Mouse (Mus musculus) hindbrain, embryonic 10.5 days (tissue): ENCODE measurements around the gene Nppa. TPM values are rescaled to one million over a fixed set of nuclear protein-coding genes. Genes with fewer than 3 reads are reported as not detected.

Experiments
- DNase-seq: peaks from one replicate; pipeline ENCODE4 v3.0.0-alpha.2; 2017; ENCODE audit warnings: low spot score
- H3K27ac ChIP-seq: fragments of 300-500 bp; sonication (generic); 2 replicates; pipeline ENCODE4 v1.5.1; 2016; ENCODE audit warnings: mild to moderate bottlenecking, moderate library complexity
- H3K27me3 ChIP-seq: fragments of 300-500 bp; sonication (generic); 2 replicates; pipeline ENCODE4 v1.6.1; 2016; ENCODE audit warnings: mild to moderate bottlenecking; ENCODE audit not compliant: poor library complexity, insufficient read depth, severe bottlenecking
- H3K36me3 ChIP-seq: fragments of 300-500 bp; sonication (generic); 2 replicates; pipeline ENCODE4 v1.6.1; 2016; ENCODE audit warnings: mild to moderate bottlenecking, moderate library complexity
- H3K4me1 ChIP-seq: fragments of 300-500 bp; sonication (generic); replicated peaks from 2 replicates; pipeline ENCODE4 v1.6.1; 2016; ENCODE audit warnings: mild to moderate bottlenecking
- H3K4me3 ChIP-seq: fragments of 300-500 bp; sonication (generic); 2 replicates; pipeline ENCODE4 v1.5.1; 2016; ENCODE audit warnings: mild to moderate bottlenecking, moderate library complexity
- H3K9me3 ChIP-seq: fragments of 300-500 bp; sonication (generic); 2 replicates; pipeline ENCODE4 v1.6.1; 2016; ENCODE audit warnings: mild to moderate bottlenecking, moderate library complexity
- WGBS: fragments of 180-500 bp; shearing (Covaris S2); methylation state at CpG from one replicate; pipeline ENCODE4 v1.1.7; 2016; 5-methylcytosine and 5-hydroxymethylcytosine counted together
- polyA plus RNA-seq: library from polyadenylated mRNA; unstranded; fragments of >200 nt; fragmentation: Nextera tagmentation; extraction: Ambion mirVana; gene quantifications from 2 replicates; pipeline ENCODE4 v1.2.1, GENCODE M21; 2016

Gene Nppa
- polyA plus RNA-seq, 1 experiment from 2014 or later: 0.21 TPM

DNA sequence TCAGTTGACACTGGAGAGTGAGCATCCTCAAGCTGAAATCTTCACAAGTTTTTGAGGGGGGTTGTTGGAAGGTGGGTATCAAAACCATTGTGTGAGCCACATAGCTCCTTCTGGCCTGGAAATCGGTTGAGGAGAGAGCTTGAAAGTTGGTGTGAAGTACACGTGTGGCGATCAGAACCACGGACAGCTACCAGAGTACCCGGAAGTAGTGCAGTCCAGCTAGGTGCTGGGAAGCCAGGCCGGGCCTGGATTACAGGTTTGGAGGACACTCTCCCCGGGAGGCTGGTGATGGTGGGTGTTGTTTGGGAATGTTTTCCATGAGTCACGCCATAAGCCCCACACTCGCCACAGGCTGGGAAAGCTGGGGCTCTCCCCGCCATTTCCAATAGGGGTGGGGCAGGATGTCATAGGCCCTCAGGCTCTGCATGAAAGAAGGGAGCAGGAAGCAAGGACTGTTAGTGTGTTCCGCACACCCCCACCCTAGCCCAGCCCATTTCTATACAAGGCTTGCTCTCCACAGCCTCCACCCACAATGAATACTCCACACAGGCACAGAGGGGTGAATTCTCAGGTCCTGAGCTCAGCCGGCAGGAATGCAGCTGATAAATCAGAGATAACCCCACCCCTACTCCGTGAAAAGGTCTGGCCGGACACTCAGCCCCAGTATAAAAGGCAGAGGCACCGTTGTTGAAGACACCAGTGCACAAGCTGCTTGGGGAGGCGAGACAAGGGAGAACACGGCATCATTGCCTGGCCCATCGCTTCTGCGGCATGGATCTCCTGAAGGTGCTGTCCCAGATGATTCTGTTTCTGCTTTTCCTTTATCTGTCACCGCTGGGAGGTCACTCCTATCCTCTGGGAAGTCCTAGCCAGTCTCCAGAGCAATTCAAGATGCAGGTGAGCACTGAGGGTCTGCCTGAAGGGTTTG is 15.1 kb upstream of the Nppa start, which contains the start of gene Nppb:
Gene Nppb (plus strand): TSS at position 584 of the 928 bp plus-strand sequence.
- Histone ChIP-seq H3K27me3 (no peaks in the 10 kb centered on the region), H3K4me1 (peaks cover 6% of the 10 kb centered on the region), H3K4me3 (no peak within 1 kb of the TSS), H3K36me3 (no peaks in the 10 kb centered on the region), H3K27ac (no peak within 1 kb of the TSS; the same call in 1 of the 2 replicates), H3K9me3 (no peaks in the 10 kb centered on the region)
- 39% methylated on average over 20 of the region's 20 CpGs for WGBS
- DNase-seq: peak; percentile 46

DNA sequence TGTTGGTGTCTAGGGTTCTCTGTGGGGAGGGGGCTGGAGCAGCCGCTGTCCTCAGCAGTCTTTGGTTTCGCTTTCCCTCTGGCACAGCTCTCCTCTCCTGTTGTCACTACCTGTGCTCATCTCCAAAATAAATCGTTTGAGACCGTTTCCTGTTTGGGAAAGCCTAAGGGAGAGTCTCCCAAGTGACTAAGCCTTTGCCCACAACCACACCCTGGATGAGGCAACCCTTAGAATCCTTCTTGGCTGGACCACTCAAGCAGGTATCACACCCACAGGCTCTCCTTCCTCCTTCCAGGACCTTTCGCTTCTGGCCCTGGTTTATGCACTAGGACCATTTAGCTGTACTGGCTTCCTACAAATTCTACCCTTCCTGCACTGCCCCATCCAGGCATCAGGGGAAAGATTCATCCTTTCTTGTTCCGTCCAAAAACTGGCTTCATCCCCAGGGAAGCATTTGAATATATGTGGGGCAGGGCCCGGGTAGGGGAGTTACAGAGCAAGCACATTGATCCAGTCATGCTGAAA is 6.9 kb upstream of the Nppa start:
- Histone ChIP-seq H3K27me3 (no peaks in the 10 kb centered on the region), H3K27ac (no peak overlapping the region), H3K4me3 (no peak overlapping the region), H3K9me3 (no peaks in the 10 kb centered on the region), H3K4me1 (no peaks in the 10 kb centered on the region), H3K36me3 (no peaks in the 10 kb centered on the region)
- no peak for DNase-seq
- WGBS: 70% methylated on average over 7 of the region's 7 CpGs

DNA sequence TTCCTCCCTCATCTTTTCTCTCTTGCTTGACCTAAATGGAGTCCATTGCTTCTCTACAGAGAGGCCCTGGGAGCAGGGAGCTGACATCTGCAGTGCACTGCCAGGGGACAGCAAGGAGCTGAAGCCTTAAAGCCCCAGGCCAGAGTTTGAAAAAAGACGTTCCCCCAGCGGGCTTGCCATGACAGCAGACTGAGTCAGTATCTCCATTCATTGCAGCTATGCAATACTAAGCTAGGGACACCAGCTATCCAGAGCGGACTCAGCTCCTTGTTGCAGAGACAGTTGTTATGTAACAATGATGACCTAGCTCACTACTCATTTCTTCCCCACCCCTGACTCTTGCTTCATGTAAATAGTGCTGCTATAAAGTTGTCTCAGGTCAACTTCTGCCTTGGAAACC is 5.2 kb upstream of the Nppa start:
- no peaks in the 10 kb centered on the region for H3K27me3 ChIP-seq
- WGBS: 87% methylated on average over 3 of the region's 3 CpGs
- H3K36me3 ChIP-seq: no peaks in the 10 kb centered on the region
- H3K27ac ChIP-seq: no peak overlapping the region
- H3K4me3 ChIP-seq: no peak overlapping the region
- H3K9me3 ChIP-seq: no peaks in the 10 kb centered on the region
- peaks cover 3% of the 10 kb centered on the region for H3K4me1 ChIP-seq
- no peak for DNase-seq

DNA sequence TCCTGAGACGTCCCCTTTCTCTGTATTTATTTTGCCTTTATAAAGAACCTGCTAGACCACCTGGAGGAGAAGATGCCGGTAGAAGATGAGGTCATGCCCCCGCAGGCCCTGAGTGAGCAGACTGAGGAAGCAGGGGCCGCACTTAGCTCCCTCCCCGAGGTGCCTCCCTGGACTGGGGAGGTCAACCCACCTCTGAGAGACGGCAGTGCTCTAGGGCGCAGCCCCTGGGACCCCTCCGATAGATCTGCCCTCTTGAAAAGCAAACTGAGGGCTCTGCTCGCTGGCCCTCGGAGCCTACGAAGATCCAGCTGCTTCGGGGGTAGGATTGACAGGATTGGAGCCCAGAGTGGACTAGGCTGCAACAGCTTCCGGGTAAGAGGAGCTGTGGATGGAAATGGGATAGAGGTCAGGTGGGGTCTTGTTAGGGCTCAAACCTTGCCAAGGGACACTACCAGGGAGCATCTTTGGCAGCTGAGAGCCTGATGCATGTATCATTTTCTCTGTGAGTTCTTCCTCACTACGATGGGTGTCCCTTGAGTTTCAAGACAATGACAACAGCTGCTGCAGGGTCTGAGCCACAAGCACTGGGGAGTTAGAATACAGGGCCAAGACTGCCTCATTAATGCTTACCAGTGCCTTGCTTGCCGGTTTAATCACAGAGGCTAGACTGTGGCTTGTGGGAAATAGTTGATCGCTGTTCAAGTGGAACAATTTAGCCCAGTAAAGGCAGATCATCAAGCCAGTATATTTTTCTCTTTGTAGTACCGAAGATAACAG is 679 bp downstream of the Nppa start:
- WGBS: 81% methylated on average over 17 of the region's 17 CpGs
- H3K27ac ChIP-seq: peak overlapping the region; percentile 54; the same call in 1 of the 2 replicates
- DNase-seq: no peak
- no peaks in the 10 kb centered on the region for H3K9me3 ChIP-seq
- no peak overlapping the region for H3K4me3 ChIP-seq
- H3K27me3 ChIP-seq: no peaks in the 10 kb centered on the region
- peaks cover 30% of the 10 kb centered on the region for H3K36me3 ChIP-seq
- H3K4me1 ChIP-seq: peaks cover 13% of the 10 kb centered on the region

DNA sequence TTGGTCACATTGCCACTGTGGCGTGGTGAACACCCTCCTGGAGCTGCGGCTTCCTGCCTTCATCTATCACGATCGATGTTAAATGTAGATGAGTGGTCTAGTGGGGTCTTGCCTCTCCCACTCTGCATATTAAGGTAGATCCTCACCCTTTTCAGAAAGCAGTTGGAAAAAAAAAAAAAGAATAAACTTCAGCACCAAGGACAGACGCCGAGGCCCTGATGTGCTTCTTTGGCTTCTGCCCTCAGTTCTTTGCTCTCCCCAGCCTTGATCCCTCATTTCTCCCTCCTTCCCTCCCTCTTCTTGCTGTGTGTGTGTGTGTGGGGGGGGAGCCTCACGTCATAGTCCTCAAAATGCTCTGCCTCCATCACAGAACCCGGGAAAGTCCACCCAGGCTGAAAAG is 1.3 kb downstream of the Nppa start:
- Histone ChIP-seq H3K9me3 (no peaks in the 10 kb centered on the region), H3K27ac (no peak overlapping the region), H3K27me3 (no peaks in the 10 kb centered on the region), H3K4me3 (no peak overlapping the region), H3K4me1 (peaks cover 13% of the 10 kb centered on the region), H3K36me3 (peaks cover 37% of the 10 kb centered on the region)
- 49% methylated on average over 8 of the region's 8 CpGs for WGBS
- DNase-seq: no peak

DNA sequence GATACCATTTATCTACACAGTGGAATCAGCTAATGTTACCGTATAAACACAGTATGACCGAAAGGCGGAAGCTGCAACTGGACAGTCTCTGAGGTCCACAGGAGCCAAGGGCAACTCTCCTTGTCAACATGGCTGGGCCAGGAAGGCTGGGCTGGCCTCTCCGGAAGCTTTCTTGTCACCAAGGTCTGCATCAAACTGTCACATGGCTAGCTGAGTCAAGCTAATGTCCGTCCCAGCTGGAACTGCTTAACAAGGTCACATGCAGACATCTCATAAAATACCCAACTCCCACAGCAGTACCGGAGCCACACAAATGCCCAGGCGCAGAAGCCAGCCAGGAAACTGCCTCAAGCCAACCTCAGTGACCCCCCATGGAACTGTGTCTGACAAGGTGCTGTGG is 3.8 kb downstream of the Nppa start:
- Histone ChIP-seq H3K9me3 (no peaks in the 10 kb centered on the region), H3K4me3 (no peak overlapping the region), H3K4me1 (peaks cover 13% of the 10 kb centered on the region), H3K27ac (no peak overlapping the region), H3K27me3 (no peaks in the 10 kb centered on the region), H3K36me3 (peaks cover 62% of the 10 kb centered on the region)
- DNase-seq: no peak
- 88% methylated on average over 7 of the region's 7 CpGs for WGBS

DNA sequence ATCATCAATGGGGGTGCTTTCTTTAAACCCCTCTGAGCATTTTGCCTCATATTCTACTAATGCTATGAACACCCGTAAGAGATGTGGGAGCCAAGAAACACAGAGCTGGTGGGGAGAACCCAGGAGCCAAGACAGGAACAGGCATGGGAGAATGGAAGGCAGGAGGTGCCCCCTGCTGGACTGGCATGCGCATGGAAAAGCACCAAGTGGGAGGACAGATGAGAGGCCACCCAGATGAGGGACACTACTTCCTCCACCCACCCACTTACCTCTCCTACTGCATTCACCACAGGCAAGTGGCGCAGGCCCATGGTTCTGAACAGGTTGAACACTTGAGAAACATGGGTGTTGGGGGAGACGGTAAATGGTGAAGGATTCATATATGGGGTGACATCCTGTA is 7.9 kb downstream of the Nppa start:
- 0 out of 2 replicates have a peak, but pooled peaks cover 3% of the 10 kb centered on the region for H3K4me1 ChIP-seq
- 79% methylated on average over 4 of the region's 4 CpGs for WGBS

DNA sequence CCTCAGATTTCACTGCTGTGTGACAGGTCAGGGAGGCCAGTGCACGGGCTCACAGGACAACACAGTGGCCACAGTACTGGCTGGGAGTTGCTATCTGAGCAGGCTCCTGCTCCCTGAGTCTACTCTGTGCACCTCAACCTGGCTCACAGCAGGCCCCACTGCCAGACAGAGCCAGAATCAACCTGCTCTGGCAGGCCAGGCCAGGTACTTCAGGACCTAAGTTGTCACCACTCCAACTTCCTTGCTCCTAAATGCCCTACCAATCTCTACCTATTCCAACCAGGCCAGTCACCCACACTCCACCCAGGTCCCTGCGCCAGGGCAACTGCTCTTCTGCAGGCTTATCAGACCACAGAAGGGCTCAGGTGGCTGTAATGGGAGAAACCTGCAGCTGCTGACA is 9.1 kb downstream of the Nppa start:
- Histone ChIP-seq H3K4me3 (no peak overlapping the region), H3K27ac (no peak overlapping the region), H3K9me3 (no peaks in the 10 kb centered on the region), H3K27me3 (no peaks in the 10 kb centered on the region), H3K4me1 (0 out of 2 replicates have a peak, but pooled peaks cover 3% of the 10 kb centered on the region), H3K36me3 (peaks cover 100% of the 10 kb centered on the region)
- DNase-seq: no peak
- WGBS: 88% methylated on average over 2 of the region's 2 CpGs

More for the DNA sequence above, 7.9 kb downstream of the Nppa start:
- Histone ChIP-seq H3K36me3 (peaks cover 99% of the 10 kb centered on the region), H3K27me3 (no peaks in the 10 kb centered on the region), H3K9me3 (no peaks in the 10 kb centered on the region), H3K4me3 (no peak overlapping the region), H3K27ac (no peak overlapping the region)
- DNase-seq: no peak

DNA sequence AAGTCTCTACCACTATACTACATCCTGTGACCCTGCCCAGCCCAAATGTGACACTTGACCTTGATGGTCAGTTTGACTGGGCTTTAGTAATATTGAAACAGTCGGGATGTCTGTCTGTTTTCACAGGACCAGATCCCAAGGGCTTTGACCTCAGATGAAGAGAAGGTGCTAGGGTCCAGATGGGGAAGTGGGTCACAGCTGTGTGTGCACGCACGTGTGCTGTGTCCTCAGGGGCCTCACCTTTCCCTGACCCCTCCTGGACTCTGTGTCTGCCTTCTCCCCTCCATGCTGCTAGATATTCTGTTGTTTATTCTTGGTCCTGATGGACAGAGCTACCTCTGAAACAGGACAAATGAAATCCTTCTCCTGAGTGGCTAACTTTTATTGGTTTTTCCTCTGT is 10.8 kb downstream of the Nppa start:
- H3K27ac ChIP-seq: no peak overlapping the region
- no peak overlapping the region for H3K4me3 ChIP-seq
- 66% methylated on average over 3 of the region's 3 CpGs for WGBS
- H3K27me3 ChIP-seq: no peaks in the 10 kb centered on the region
- H3K9me3 ChIP-seq: no peaks in the 10 kb centered on the region
- no peak for DNase-seq
- H3K36me3 ChIP-seq: peaks cover 100% of the 10 kb centered on the region
- 0 out of 2 replicates have a peak, but pooled peaks cover 3% of the 10 kb centered on the region for H3K4me1 ChIP-seq

DNA sequence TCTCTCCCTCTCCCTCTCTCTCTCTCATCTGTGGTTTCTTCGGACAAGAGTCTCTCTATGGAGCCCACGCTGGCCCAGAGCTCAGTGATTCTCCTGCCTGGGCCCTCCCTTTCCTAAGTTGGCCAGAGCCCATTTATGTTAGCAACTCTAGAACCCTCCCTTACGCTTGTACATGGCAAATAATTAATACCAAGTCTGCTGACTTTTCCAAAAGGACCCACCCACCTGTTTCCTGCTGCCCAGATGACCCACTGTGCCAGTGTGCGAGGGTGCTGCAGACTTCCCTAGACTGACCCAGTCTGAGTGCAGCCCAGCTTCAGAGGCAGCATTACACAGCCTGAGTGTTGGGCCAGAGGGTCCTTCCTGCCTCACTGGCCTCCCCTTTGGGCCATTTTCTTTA is 11.7 kb downstream of the Nppa start:
- WGBS: 95% methylated on average over 4 of the region's 4 CpGs
- 0 out of 2 replicates have a peak, but pooled peaks cover 3% of the 10 kb centered on the region for H3K4me1 ChIP-seq
- no peak overlapping the region for H3K4me3 ChIP-seq
- DNase-seq: no peak
- no peaks in the 10 kb centered on the region for H3K27me3 ChIP-seq
- H3K36me3 ChIP-seq: peaks cover 100% of the 10 kb centered on the region
- no peaks in the 10 kb centered on the region for H3K9me3 ChIP-seq
- no peak overlapping the region for H3K27ac ChIP-seq

DNA sequence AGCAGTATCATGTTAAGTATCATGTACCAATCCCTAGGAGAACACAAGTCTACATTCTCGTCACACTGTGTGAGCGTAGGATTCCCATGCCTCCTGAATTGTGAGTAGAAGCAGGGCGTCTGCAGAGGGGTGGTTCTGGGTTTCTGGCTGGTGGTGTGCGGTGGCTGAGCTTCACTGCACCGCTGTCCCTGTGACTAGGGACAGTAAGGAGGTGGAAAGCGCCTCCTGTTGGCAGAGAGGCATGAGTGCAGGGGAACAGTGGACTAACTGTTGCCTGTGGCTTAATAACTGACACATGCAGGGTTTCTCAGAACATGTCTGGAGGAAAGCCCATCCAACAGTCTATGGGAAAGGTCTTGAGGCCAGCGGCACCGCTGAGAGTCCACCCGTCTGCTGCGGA is 14.9 kb downstream of the Nppa start:
- 84% methylated on average over 10 of the region's 10 CpGs for WGBS
- no peak overlapping the region for H3K27ac ChIP-seq
- H3K27me3 ChIP-seq: no peaks in the 10 kb centered on the region
- no peaks in the 10 kb centered on the region for H3K9me3 ChIP-seq
- DNase-seq: no peak
- peaks cover 100% of the 10 kb centered on the region for H3K36me3 ChIP-seq
- H3K4me1 ChIP-seq: 0 out of 2 replicates have a peak, but pooled peaks cover 6% of the 10 kb centered on the region
- no peak overlapping the region for H3K4me3 ChIP-seq

DNA sequence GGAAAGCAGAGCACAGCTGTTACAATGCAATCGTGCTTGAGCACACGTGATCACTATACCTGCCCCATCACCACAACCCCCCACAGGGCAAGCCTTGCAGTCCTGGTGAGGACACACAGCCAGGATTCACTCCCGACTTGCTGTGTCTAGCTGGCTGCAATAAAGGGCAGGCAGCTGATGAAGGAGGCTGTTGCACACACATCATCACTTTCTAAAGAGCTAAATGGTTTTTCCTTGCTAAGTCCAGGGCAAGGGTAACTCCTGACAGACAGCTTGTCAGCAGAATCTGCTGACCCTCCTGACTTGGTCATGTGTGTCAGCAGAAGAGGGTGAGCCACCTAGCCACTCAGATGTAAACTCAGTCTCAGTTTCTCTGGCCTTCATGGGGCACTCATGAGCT is 16.5 kb downstream of the Nppa start:
- Histone ChIP-seq H3K9me3 (no peaks in the 10 kb centered on the region), H3K27ac (no peak overlapping the region), H3K27me3 (no peaks in the 10 kb centered on the region), H3K36me3 (peaks cover 100% of the 10 kb centered on the region), H3K4me1 (0 out of 2 replicates have a peak, but pooled peaks cover 3% of the 10 kb centered on the region), H3K4me3 (no peak overlapping the region)
- DNase-seq: no peak
- 77% methylated on average over 3 of the region's 3 CpGs for WGBS
